35 mouse cellular contexts compared by ENCODE assay signal in the genomic region with DNA sequence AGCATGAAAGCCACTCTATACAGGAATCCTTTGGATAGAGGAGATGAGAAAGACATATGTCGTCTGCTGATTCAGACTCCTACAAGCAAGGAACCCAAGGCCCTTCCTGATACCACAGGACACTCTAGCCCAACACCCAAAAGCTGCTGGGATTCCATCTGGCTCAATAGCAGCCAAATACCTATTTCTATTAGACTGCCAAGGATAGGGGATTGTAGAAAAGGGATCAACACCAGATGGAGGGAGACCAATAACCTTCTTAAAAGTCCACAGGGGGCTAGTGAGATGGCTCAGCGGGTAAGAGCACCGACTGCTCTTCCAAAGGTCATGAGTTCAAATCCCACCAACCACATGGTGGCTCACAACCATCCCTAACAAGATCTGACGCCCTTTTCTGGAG. TPM values are rescaled to one million over a fixed set of nuclear protein-coding genes. Genes with fewer than 3 reads are reported as not detected.
A peak's percentile ranks its signal among the peaks of the same experiment; 100 is the strongest.
DNase-seq lines count a peak whose midpoint lies in the region; ATAC-seq lines count a peak whose summit lies in the region.
"Had no signal": no experiment of that assay in that cellular context is flagged by ENCODE, and none has a peak within 500 bp of the region (broad histone marks: within the 10 kb centered on the region; RNA-seq: fewer than 3 reads in every experiment).

No protein-coding gene starts in this region.

- peak; percentile 54 for DNase-seq in cerebellum, adult 11-12 months
- DNase-seq in cerebellum, adult 8-10 months = peak; percentile 7
- peak; percentile 25 to 28 for DNase-seq in cerebellum, postnatal 10 days
- peak; percentile 26 to 28 for DNase-seq in cerebellum, postnatal 36 days
- no peak for DNase-seq in kidney, postnatal 25 days
- DNase-seq in limb, embryonic 10.5 days (ENCODE audit: low spot score) = no peak
- DNase-seq: adrenal gland, adult 2 months; adrenal gland, postnatal 14 days; B cell, adult 2 months; gastrocnemius, postnatal 10 days; gastrocnemius, postnatal 36 days; heart, adult 2 months; heart, postnatal 14 days; heart, postnatal 4 days; kidney, adult 18-20 months; kidney, adult 9 months had no signal

- no peaks in the 10 kb centered on the region for H3K9me3 ChIP-seq in limb, embryonic 10.5 days (replicated peaks)
- H3K9me3 ChIP-seq: embryonic facial prominence, embryonic 12.5 days; embryonic facial prominence, embryonic 15.5 days; forebrain, embryonic 12.5 days; forebrain, embryonic 15.5 days; G1E; heart, embryonic 10.5 days; heart, embryonic 13.5 days had no signal

- no peak overlapping the region for H3K27ac ChIP-seq in limb, embryonic 10.5 days
- H3K27ac ChIP-seq: embryonic facial prominence, embryonic 12.5 days; embryonic facial prominence, embryonic 15.5 days; forebrain, embryonic 12.5 days; forebrain, embryonic 15.5 days; heart, adult 2 months; heart, embryonic 10.5 days; heart, embryonic 13.5 days; hindbrain, embryonic 14.5 days; hindbrain, postnatal 0 days had no signal

- peaks cover 88% of the 10 kb centered on the region for H3K36me3 ChIP-seq in limb, embryonic 10.5 days

- no peaks in the 10 kb centered on the region for H3K4me1 ChIP-seq in limb, embryonic 10.5 days
- H3K4me1 ChIP-seq: embryonic facial prominence, embryonic 12.5 days; embryonic facial prominence, embryonic 15.5 days; forebrain, embryonic 12.5 days; forebrain, embryonic 15.5 days; heart, embryonic 13.5 days had no signal

- H3K27me3 ChIP-seq in limb, embryonic 10.5 days (ENCODE audit: low read depth, poor library complexity, severe bottlenecking) = no peaks in the 10 kb centered on the region
- H3K27me3 ChIP-seq: CH12.LX; embryonic facial prominence, embryonic 12.5 days; embryonic facial prominence, embryonic 15.5 days; forebrain, embryonic 12.5 days; forebrain, embryonic 15.5 days; heart, embryonic 13.5 days; Patski had no signal

- no peak overlapping the region for H3K4me3 ChIP-seq in limb, embryonic 10.5 days
- H3K4me3 ChIP-seq: embryonic facial prominence, embryonic 12.5 days; embryonic facial prominence, embryonic 15.5 days; erythroblast, embryonic 14.5 days; forebrain, embryonic 12.5 days; forebrain, embryonic 15.5 days; heart, adult 2 months; heart, embryonic 10.5 days; heart, embryonic 13.5 days had no signal

- 95% methylated on average over 4 of the region's 4 CpGs for WGBS in limb, embryonic 10.5 days

- no peak for ATAC-seq in cerebellum, adult (ENCODE audit: insufficient number of reproducible peaks, low FRiP score, low TSS enrichment)
- ATAC-seq in erythroblast, adult 5-6 weeks (replicated peaks; ENCODE audit: low FRiP score, poor library complexity, severe bottlenecking) = no peak
- ATAC-seq: forebrain, embryonic 15.5 days; hindbrain, postnatal 0 days; inflammation-experienced regulatory T-cells, adult 6 months; intestine, embryonic 16.5 days; Patski had no signal

RNA-seq across cellular contexts. Expression of gene Gm20671, which starts 11.5 kb away (rescaled TPM):
- not detected in 2 replicates for total RNA-seq in erythroblast, adult 5-6 weeks (2015; ENCODE audit: low replicate concordance)
- total RNA-seq in erythroblast, adult 5-6 weeks (2017; ENCODE audit: low replicate concordance) = not detected in 2 replicates
- polyA plus RNA-seq in limb, embryonic 10.5 days (2016; fragmentation: Nextera tagmentation; extraction: Ambion mirVana) = not detected in 2 replicates
- total RNA-seq: adrenal gland, postnatal 14 days; common myeloid progenitor, adult 5-6 weeks; gastrocnemius, postnatal 10 days; heart, postnatal 14 days; heart, postnatal 4 days had no signal
- polyA plus RNA-seq: embryonic facial prominence, embryonic 12.5 days; embryonic facial prominence, embryonic 15.5 days; forebrain, embryonic 12.5 days; forebrain, embryonic 15.5 days; heart, embryonic 10.5 days; heart, embryonic 13.5 days; heart, embryonic 16.5 days; hindbrain, embryonic 11.5 days; hindbrain, embryonic 14.5 days; hindbrain, postnatal 0 days; inflammation-experienced regulatory T-cells, adult 6 months; intestine, embryonic 16.5 days; Patski had no signal

RNA-seq across cellular contexts. Expression of gene Pisd, which starts 29.9 kb away (rescaled TPM):
- 6.0 and 14.4 TPM in 2 replicates for total RNA-seq in erythroblast, adult 5-6 weeks (2015; ENCODE audit: low replicate concordance)
- 4.3 and 10.2 TPM in 2 replicates for total RNA-seq in erythroblast, adult 5-6 weeks (2017; ENCODE audit: low replicate concordance)
- 77.7 and 80.1 TPM in 2 replicates for polyA plus RNA-seq in limb, embryonic 10.5 days (2016; fragmentation: Nextera tagmentation; extraction: Ambion mirVana)

RNA-seq across cellular contexts. Expression of gene Prr14l, which starts 38.7 kb away (rescaled TPM):
- 8.8 and 16.3 TPM in 2 replicates for total RNA-seq in erythroblast, adult 5-6 weeks (2015; ENCODE audit: low replicate concordance)
- total RNA-seq in erythroblast, adult 5-6 weeks (2017; ENCODE audit: low replicate concordance) = 12.3 and 18.7 TPM in 2 replicates
- polyA plus RNA-seq in limb, embryonic 10.5 days (2016; fragmentation: Nextera tagmentation; extraction: Ambion mirVana) = 20.7 and 21.8 TPM in 2 replicates

RNA-seq across cellular contexts. Expression of gene Depdc5, which starts 48.1 kb away (rescaled TPM):
- total RNA-seq in erythroblast, adult 5-6 weeks (2015; ENCODE audit: low replicate concordance) = 3.6 and 23.6 TPM in 2 replicates
- total RNA-seq in erythroblast, adult 5-6 weeks (2017; ENCODE audit: low replicate concordance) = 5.8 and 11.3 TPM in 2 replicates
- 37.9 TPM in 2 replicates for polyA plus RNA-seq in limb, embryonic 10.5 days (2016; fragmentation: Nextera tagmentation; extraction: Ambion mirVana)

Comparison
In these comparisons a context has a peak if more than half of its experiments do, and no peak if none do; other contexts are left out.
1. DNase-seq: peak in cerebellum, adult 11-12 months (single experiment), cerebellum, adult 8-10 months (single experiment), cerebellum, postnatal 10 days (2 of 2) and cerebellum, postnatal 36 days (2 of 2); none in kidney, postnatal 25 days (0 of 2) and limb, embryonic 10.5 days (single experiment).